Mouse (Mus musculus): Measurements from ENCODE around the gene Arrb1.

Arrb1 gene

DNA sequence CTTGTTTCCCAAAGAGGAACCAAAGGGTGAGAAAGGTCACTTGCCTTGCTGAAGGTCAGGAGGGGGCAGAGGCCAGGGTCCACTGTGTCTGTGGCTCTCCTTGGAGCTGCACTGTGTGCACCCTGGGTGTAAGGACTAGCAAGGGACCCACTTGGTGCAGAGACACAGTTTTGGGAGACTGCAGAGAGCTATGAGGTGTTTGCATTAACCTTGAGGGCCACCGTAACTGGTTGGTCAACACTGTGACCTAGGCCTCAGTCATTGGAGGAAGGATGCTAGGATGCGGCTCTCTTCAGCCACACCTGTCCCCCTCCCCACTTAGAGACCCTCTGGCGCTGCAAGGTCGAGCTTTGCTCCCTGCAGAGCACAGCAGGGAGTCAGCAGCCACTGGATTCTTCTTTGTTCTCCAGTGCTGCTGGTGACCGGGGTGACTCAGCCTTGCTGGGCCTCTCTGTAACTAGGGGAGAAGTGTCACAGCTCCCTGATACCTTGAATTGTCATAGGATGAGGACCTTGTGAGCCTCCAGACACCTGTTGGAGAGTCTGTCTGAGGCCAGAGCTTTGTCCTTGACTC lies 2.0 kb downstream of the Arrb1 start:
- DNase-seq (ENCODE audit: extremely low read depth, low read depth, low spot score), result no peak

DNA sequence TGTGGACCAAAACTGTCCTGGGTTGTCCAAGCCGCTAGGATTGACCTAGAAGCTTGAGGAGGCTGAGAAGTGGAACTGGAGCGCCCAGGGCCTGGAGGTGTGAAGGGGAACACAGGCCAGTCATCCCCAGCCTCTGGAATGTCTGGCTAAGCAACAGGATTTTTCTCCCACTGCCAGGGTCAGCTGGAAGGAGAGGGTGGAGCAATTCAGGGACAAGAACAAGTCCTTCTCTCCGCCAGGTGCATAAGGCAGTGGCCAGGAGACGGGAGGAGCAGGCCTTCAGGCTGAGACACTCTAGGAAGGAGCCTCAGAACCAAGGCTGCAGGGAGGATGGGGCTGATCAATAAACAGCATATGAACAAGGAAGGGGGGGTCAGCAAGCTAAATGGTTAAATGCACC lies 3.2 kb downstream of the Arrb1 start:
- DNase-seq (ENCODE audit: extremely low read depth, low read depth, low spot score), result no peak

DNA sequence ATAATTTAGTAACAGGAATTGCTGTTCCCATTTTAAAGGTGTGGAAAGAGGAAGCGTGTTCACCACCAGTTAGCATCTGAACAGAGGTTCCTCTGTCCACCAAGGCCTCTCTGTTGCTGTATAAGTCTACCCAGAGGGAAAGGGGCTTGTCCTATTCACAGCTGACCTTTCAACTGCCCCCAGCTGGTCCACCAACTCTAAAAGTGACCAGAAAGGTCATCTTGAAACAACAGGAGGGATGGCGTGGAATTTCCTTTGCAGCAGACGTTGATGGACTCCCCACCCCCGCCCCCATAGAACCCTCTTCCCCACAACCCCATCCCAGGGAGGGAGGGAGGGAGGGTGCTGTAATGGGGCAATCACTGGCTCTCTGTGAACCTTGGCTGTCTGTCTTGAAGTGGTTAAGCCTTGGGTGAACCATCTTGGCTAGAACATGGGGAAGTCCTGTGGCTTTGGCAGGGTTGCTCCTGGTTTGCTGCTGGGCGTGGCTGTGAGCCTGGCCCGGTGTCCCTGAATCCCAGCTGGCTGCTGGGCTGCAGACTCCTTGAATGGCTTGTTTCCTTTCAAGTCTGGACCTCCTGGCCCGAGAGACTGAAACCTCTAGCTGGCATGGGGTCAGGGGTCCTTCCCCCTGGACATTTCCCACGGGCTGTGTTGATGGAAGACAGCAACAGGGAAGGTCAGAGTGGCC lies 4.1 kb downstream of the Arrb1 start:
- no peak for DNase-seq (ENCODE audit: extremely low read depth, low read depth, low spot score)

DNA sequence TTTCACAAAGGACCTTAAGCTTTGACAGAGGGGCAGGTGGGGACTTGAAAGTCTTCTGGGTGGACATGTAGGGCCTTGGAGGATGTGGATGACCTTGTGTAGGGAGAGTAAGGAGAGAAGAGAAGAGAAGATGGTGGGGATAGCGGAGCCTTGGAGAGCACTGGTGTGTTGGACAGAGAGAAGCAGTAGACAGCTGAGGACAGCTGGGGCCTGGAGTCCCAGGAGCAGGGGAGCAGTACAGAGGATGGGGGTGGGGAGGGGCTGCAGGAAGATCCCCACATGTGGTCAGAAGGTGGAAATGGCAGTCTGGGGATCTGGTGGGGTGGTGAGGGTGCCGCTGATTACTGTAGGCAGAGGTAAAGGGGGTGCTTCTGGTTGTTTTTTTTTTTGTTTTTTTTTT lies 4.8 kb downstream of the Arrb1 start:
- no peak for DNase-seq (ENCODE audit: extremely low read depth, low read depth, low spot score)

DNA sequence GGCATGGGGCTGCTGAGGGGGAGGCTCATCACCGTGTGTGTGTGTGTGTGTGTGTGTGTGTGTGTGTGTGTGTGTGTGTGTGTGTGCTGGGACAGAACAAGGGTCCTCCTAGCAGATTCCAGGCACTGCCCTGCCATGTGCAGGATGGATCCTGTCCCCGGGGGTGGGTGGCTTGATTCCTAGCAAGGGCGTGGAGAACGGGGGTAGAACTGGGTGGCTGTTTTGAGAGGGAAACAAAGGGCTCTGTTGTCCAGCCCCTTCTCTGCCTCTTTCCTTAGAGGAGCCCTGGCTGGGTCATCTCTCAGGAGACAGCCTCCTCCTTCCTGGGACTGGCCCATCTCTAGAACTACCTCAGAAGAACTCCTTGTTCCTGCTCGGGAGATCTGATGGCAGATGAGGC lies 5.9 kb downstream of the Arrb1 start:
- no peak for DNase-seq (ENCODE audit: extremely low read depth, low read depth, low spot score)

DNA sequence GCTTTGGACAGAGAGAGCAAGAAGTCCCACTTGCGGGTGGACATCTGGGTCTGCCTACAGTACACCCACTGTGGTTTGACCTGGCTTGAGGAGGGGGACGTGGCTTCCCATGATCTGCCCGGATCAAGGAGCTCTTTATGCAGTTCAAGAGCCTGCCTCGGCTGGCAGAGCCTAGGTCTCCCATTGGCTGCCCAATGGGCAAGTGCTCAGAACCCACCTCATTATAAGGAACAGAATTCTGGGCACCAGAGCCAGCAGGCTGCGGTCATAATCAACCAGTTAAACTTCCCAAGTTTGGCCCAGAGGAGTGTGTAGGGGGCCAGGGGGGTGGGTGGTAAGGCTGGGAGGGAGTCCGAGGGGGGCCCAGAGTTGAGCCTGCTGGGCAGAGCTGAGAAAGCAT lies 9.0 kb downstream of the Arrb1 start:
- DNase-seq (ENCODE audit: extremely low read depth, low read depth, low spot score), result no peak

DNA sequence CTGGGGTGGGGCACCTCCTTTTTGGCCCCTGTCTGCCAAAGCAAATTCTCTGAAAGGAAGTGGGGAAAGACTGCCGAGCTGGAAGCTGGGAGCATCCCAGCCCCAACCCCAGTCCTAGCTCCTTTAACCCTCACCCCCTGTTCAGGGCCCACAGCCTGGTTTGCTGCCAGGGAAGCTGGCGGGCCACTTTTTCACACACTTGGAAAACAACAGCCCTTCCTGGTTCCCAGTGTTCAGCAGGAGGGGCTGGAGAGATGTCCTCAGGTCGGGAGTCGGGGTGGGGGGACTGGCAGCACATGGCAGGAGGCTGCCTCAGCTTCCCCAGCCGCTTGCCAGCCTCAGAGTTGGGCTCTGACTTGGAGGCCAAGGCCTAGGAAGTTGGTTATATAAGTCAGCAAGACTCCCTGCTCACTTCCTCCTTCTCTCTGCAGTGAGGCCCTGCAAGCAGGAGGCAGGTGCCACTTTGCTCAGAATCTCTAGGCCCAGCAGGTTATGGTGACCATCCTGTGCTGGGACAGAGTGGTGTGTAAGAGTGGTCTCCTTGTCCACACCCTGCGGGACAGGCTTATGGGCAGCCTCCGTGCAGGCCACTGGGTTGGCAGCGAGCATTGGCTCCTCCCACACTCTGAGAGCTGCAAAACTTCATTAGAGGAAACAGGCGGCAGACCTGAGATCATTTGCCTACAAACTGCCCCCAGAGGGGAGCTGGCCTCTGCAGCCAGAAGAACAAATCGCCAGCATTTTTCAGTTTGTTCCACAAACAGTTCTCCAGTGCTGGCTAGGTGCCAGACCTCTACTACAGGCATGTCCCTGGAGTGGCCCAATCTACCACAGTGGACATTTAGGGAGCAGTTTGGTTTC lies 10.8 kb downstream of the Arrb1 start:
- DNase-seq (ENCODE audit: extremely low read depth, low read depth, low spot score), result no peak

DNA sequence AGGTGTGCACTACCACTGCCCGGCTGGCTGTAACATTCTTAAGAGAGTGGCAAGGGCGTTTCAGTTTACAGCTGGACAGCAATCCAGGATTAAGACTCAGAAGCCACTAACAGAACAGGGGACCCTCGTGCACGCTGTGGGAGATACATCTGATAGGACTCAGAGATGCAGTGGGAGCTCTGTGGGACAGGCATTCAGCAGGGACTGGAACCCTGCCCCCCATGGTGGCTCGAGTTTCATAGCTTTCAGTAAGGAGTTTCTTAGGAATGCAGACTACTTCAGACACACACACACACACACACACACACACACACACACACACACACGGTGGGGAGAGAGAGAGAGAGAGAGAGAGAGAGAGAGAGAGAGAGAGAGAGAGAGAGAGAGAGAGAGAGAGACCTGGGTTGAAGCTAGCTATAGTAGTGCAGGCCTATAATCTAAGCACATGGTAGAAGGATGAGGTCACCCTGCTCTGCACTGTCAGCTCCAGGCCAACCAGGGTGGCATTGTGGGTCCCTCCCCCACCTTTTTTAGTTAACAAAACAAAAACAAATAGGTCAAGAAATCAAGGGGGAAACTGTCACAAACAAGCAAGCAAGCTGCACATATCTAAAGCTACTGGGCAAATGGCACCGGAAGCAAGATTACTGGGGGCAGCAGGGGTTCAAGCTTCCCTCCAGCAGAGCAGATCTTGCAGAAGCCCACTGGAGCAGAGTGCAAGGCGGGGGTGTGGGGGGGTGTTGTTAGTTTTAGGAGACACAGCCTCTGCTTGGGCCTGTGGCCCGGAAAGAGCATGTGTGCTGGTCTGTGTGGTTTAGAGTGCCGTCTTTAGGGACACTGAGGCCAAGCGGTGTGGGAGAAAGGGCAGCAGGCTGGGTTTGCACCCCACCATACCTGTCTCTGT lies 12.6 kb downstream of the Arrb1 start:
- DNase-seq (ENCODE audit: extremely low read depth, low read depth, low spot score), result no peak

DNA sequence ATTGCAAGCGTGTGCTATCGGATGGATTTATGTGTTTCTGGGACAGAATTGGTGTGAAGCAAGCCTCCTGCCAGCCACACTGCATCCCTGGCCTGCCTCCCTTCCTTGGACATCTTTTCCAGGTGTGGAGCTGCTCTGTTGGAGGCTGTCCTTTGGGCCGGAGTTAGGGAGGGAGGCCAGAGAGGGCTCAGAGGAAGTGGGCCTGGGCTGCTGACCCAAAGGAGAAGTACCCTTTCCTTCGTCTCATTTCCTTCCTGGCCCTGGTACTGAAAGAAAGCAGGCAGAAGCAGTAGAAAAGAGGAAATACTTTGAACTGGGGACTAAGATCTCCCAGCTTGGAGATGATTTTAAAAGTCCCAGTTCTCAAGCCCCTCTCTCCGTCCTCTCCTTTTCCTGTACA lies 14.4 kb downstream of the Arrb1 start:
- DNase-seq (ENCODE audit: extremely low read depth, low read depth, low spot score), result no peak

DNA sequence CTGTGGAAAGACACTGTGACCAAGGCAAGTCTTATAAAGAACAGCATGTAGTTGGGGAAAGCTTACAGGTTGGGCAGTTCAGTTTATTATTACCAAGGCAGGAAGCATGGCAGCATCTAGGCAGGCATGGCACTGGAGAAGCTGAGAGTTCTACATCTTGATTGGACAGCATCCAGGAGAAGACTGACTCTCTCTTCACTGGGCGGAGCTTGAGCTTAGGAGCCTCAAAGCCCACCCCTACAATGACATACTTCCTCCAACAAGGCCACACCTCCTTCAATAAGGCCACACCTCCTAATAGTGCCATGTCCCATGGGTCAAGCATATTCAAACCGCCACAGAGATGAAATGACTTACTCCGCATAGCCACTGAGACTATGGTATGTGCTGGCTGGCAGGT lies 16.4 kb downstream of the Arrb1 start:
- no peak for DNase-seq (ENCODE audit: extremely low read depth, low read depth, low spot score)

DNA sequence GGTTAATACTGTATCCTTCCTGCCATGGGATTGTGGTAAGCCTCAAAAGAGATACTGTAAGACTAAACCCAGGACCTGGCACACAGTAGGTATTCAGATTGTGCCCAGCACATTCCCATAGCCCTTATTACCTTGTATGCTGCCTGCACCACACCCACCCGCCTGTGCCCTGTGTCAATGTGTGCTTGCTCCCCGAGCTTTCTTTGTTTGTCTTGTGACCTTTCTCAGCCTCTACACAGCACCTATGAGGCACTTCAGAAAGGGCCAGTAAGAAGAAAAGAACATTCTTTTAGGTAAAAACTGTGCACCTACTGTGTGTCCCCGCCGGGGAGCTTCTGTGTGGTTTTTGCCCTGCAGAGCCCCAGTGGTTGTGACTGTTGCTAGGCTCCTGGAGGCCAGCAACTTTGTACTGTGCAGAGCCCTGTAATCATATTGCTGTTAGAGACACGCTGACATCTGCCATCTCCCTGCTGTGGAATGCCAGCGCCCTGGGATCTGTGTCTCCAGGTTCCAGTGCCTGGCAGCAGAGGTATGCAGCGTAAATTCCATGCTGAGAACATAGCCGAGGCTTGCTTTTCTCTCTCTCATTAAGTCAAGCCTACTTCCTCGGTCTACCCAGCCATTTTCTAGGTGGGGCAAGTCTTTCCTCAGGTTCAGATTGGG lies 18.1 kb downstream of the Arrb1 start:
- no peak for DNase-seq (ENCODE audit: extremely low read depth, low read depth, low spot score)

DNA sequence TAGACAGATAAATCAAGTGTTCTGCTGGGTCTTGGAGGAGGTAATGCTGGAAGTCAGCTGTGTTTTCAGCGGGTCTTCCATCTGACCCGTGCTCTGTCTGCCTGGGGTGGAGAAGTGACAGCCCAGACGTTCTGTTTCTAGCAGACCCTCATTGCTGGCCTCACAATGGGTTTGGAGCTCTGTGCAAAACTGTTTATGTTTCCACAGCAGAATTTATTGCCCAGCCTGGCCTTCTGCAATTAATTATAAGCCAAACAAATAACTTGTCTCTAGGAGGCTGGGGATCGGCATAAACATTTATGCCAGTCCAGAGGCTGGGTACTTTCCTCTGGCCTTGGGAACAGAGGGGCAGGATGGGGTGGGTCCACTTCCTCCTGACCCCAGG lies 18.6 kb downstream of the Arrb1 start:
- DNase-seq (ENCODE audit: extremely low read depth, low read depth, low spot score), result no peak

DNA sequence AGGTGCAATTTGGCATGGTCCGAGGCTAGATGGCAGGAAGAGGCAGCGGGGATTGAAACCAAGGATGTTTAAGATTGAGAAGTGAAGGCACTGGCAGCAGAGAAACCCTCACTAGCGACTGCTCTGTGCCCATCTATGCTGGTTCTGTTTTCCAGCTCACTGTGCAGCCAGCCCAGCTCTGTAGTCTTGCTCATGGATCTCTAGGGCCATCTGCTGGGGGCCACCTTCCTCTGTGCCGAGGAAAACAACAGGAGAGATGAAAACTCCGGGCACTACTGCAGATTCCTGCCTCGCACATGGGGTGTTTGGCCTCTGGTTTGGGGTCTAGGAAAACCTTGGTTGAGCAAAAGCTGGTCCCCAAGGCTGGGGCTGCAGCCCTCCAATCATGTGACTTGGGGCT lies 20.6 kb downstream of the Arrb1 start:
- no peak for DNase-seq (ENCODE audit: extremely low read depth, low read depth, low spot score)

DNA sequence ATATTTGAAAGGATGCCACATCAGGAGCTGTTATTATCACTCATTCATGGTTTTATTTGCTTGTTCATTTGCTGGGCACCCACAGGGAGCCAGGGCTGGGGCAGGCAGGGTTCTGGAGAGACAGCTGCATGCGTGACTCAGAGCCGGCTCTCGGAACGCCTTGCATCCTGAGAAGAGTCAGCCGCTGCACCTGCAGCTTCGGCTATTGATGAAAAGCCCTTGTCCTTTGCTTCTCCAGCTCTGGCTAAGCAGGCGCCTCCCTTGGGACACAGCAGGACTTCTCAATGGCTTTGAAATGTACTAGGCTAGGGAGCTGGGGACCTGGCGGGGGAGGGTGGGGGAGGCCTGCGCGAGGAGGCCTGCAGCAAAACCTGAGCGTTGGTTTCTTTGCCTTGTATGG lies 23.8 kb downstream of the Arrb1 start:
- no peak for DNase-seq (ENCODE audit: extremely low read depth, low read depth, low spot score)

DNA sequence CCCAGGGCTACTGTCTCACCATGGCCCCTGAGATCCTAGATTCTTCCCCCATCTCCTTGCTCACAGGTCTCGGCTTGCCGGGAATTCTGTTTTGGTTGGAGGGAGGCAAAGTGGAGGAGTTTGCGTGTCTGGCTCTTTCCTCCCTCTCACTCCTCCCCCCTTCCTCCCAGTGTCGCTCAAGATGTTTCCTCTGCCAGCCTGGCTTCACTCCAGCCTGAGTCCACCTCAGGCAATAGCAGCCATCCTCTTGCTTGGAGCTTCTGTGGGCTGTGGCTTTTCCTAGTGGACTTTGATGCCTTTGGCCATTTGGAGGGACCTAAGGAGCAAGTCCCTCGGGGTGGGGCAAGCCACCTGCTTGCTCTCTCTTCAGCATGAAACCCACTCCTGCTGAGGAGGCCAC lies 27.2 kb downstream of the Arrb1 start:
- DNase-seq (ENCODE audit: extremely low read depth, low read depth, low spot score), result no peak

DNA sequence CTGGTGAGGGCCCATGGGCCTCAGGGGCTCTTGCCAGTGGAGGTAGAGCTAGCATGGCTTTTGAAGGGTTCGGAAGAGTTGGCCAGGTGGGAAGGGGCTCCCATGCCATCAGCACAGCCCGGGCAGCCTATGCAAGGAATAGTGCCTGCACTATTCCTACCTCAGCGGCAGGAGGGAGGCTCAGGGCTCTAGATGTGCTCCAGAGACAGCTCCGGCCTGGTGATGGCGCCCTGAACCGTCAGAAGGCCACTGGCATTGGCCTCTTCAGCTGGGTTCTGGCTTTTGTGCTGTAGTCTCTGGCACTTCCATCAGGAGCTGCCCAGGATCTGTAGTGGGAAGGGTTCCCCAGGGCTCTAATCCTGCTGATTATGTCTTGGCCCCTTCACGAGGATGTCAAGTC lies 28.0 kb downstream of the Arrb1 start:
- DNase-seq (ENCODE audit: extremely low read depth, low read depth, low spot score), result no peak

DNA sequence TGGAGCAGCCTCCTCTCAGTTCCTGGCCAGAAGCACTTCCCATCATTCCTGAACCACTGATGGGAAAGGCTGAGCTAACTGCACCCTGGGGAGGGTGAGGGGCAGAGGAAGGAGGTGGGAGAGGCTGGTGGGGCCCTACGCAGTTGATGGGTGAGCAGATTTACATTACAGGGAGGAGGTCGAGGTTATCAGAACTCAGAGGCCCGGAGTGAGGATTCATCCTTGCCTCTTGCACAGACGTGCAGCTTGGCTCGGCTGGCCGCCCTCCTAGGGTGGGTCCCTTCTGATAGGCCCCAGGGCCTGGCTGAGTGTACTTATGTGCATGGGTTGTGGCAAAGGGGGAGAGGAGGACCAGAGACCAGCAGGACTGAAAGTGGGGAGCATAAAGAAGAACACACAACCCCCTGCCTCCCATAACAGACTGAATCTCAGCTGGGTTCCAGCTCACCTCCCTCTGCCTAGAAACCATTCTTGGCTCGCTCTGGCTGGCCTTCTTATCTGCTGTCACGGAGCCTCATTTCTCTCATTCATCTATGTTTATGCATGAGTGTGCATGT lies 30.1 kb downstream of the Arrb1 start:
- DNase-seq (ENCODE audit: extremely low read depth, low read depth, low spot score), result no peak

DNA sequence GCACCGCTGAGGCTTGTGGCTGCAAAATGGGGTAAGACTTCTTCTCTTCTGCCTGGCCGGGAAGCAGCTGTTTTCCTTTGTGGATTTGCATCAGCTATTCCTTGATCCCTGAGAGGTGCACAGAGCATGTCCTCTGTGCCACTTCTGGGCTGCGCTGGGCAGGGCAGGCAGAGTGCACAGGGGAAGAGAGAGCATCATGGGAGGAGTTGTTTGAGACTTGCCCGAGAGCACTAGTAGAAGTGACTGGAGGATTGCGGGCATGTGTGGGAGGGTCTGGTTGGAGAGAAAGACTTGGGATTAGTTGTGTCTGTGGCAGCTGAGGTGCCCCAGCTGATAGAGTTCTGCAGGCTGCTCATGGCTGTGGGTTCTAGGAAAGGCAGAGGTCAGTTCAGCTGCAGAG lies 35.4 kb downstream of the Arrb1 start:
- DNase-seq (ENCODE audit: extremely low read depth, low read depth, low spot score), result no peak

DNA sequence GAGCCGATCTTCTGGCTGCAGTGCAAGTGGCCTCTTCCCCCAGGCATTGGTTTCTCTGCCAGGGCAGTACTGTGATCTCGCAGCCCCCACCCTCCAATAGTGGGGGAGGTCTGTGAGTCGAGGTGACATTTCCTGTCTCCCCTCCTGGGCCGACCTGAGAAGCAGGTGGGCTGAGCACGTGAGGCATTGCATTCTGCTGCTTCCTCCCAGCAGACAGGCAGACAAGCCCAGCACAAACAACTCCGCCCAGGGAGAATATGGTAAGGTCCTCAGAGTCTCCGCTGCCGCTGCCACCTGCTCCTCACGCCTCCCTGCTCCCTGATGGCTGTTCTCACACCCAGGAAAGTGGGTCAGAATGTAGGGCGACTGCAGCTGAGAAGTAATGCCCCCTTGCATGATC lies 37.7 kb downstream of the Arrb1 start:
- DNase-seq (ENCODE audit: extremely low read depth, low read depth, low spot score), result no peak

DNA sequence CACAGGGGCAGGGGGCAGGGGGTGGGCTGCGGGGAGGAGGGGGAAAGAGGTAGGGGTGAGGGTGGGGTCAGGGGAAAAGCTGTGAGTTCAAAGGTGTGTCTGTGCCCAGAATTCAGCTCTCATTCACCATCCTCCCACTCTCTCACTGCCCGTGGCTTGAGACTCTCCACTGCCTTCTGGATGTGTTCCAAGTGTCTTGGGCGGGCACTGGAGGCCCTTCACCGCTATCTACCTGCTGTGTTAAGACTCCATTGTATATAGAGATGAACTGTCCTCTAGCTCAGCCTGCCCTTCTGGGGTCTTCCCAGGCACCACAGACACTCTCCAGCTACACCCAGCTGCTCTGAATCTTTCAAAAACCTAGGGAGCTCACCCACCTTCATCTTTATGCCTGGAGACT lies 38.1 kb downstream of the Arrb1 start:
- no peak for DNase-seq (ENCODE audit: extremely low read depth, low read depth, low spot score)

DNA sequence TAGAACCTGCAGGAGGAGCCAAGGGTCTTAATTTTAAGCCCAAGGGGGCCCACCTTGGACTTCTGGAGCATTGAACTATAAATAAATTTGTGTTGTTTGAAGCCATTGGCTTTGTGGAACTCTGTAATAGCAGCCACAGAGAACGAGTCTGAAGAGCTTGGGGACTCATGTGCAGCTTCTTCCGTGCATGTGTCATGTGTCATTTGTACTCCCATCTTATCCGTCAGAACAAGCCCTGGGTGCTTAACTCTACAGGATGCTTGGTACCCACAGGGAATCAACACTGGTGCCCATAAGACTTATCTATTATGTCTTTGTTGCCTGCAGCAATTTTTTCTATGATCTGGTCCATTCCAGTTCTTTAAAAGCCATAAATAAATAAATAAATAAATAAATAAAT lies 43.0 kb downstream of the Arrb1 start:
- DNase-seq (ENCODE audit: extremely low read depth, low read depth, low spot score), result no peak

Measured in fat pad, adult 2 months (tissue).